Mouse (Mus musculus) forebrain, embryonic 16.5 days (tissue): ENCODE results near the gene Gpc6. TPM values are rescaled to one million over a fixed set of nuclear protein-coding genes. Genes with fewer than 3 reads are reported as not detected.

Source experiments
- ATAC-seq: fragments of 200-750 bp; cut with Nextera tagmentation; 2 replicates; pipeline ENCODE4 v1.8.0; 2017; ENCODE audit warnings: mild to moderate bottlenecking, moderate library complexity
- H3K27ac ChIP-seq: fragments of 300-500 bp; sonication (generic); 2 replicates; pipeline ENCODE4 v1.5.1; 2014; ENCODE audit warnings: low read length, control low read depth
- H3K27me3 ChIP-seq: fragments of 300-500 bp; sonication (generic); replicated peaks from 2 replicates; pipeline ENCODE4 v1.6.1; 2014; ENCODE audit warnings: low read length; ENCODE audit not compliant: control insufficient read depth, insufficient read depth
- H3K36me3 ChIP-seq: fragments of 300-500 bp; sonication (generic); 2 replicates; pipeline ENCODE4 v1.6.1; 2014; ENCODE audit not compliant: control insufficient read depth, insufficient read depth
- H3K4me1 ChIP-seq: fragments of 300-500 bp; sonication (generic); replicated peaks from 2 replicates; pipeline ENCODE4 v1.6.1; 2014; ENCODE audit warnings: low read length; ENCODE audit not compliant: control insufficient read depth, insufficient read depth
- H3K4me2 ChIP-seq: fragments of 300-500 bp; sonication (generic); 2 replicates; pipeline ENCODE4 v1.6.1; 2014; ENCODE audit warnings: mild to moderate bottlenecking, low read length, control low read depth
- H3K4me3 ChIP-seq: fragments of 300-500 bp; sonication (generic); replicated peaks from 2 replicates; pipeline ENCODE4 v1.5.1; 2014; ENCODE audit warnings: mild to moderate bottlenecking, low read length, control low read depth
- H3K9ac ChIP-seq: fragments of 300-500 bp; sonication (generic); replicated peaks from 2 replicates; pipeline ENCODE4 v1.6.1; 2014; ENCODE audit warnings: low read depth, low read length, control low read depth
- H3K9me3 ChIP-seq: fragments of 300-500 bp; sonication (generic); 2 replicates; pipeline ENCODE4 v1.6.1; 2016; ENCODE audit warnings: low read length; ENCODE audit not compliant: control insufficient read depth
- WGBS: fragments of 180-500 bp; shearing (Covaris S2); extraction: QIAGEN DNeasy Blood & Tissue Kit; methylation state at CpG from one replicate; pipeline ENCODE4 v1.1.7; 2014; 5-methylcytosine and 5-hydroxymethylcytosine counted together
- polyA plus RNA-seq: library from polyadenylated mRNA; unstranded; fragments of >200 nt; fragmentation: Nextera tagmentation; extraction: Ambion mirVana; gene quantifications from 2 replicates; pipeline ENCODE4 v1.2.1, GENCODE M21; 2015

The Gpc6 gene
- polyA plus RNA-seq, 1 experiment from 2014 or later: 18.2 TPM

GRCm38 (mm10) chr14:117714165-117714564 lies 789.0 kb downstream of the Gpc6 start:
- H3K36me3 ChIP-seq: no peaks in the 10 kb centered on the region
- no peak overlapping the region for H3K4me3 ChIP-seq
- H3K9ac ChIP-seq: no peak overlapping the region
- no peak overlapping the region for H3K27ac ChIP-seq
- peaks cover 4% of the 10 kb centered on the region for H3K4me1 ChIP-seq
- WGBS: 80% methylated on average over 8 of the region's 8 CpGs
- H3K27me3 ChIP-seq: no peaks in the 10 kb centered on the region
- no peak for ATAC-seq
- no peaks in the 10 kb centered on the region for H3K9me3 ChIP-seq
- H3K4me2 ChIP-seq: no peak overlapping the region

- Histone ChIP-seq H3K9ac (no peak overlapping the region), H3K4me3 (no peak overlapping the region), H3K27me3 (no peaks in the 10 kb centered on the region), H3K9me3 (no peaks in the 10 kb centered on the region), H3K27ac (no peak overlapping the region), H3K36me3 (no peaks in the 10 kb centered on the region), H3K4me2 (no peak overlapping the region), H3K4me1 (no peaks in the 10 kb centered on the region)
- 96% methylated on average over 3 of the region's 3 CpGs for WGBS
- no peak for ATAC-seq
Measured at GRCm38 (mm10) chr14:117716305-117716704, 791.2 kb downstream of the Gpc6 start.

- Histone ChIP-seq H3K4me1 (peaks cover 6% of the 10 kb centered on the region; the same call in 1 of the 2 replicates), H3K9me3 (no peaks in the 10 kb centered on the region), H3K27ac (no peak overlapping the region), H3K9ac (no peak overlapping the region), H3K27me3 (no peaks in the 10 kb centered on the region), H3K4me3 (no peak overlapping the region), H3K4me2 (no peak overlapping the region), H3K36me3 (no peaks in the 10 kb centered on the region)
- ATAC-seq: peak; percentile 75
- WGBS: 23% methylated on average over 2 of the region's 2 CpGs
Measured at GRCm38 (mm10) chr14:117728741-117729140, 803.6 kb downstream of the Gpc6 start.

GRCm38 (mm10) chr14:117755231-117755630 lies 830.1 kb downstream of the Gpc6 start:
- Histone ChIP-seq H3K27me3 (no peaks in the 10 kb centered on the region), H3K9ac (no peak overlapping the region), H3K9me3 (no peaks in the 10 kb centered on the region), H3K4me3 (no peak overlapping the region), H3K27ac (no peak overlapping the region), H3K36me3 (no peaks in the 10 kb centered on the region), H3K4me2 (no peak overlapping the region), H3K4me1 (peaks cover 3% of the 10 kb centered on the region; the same call in 1 of the 2 replicates)
- 91% methylated on average over 7 of the region's 7 CpGs for WGBS
- no peak for ATAC-seq

- Histone ChIP-seq H3K27ac (no peak overlapping the region), H3K4me1 (peaks cover 3% of the 10 kb centered on the region; the same call in 1 of the 2 replicates), H3K9me3 (no peaks in the 10 kb centered on the region), H3K9ac (no peak overlapping the region), H3K36me3 (no peaks in the 10 kb centered on the region), H3K4me3 (no peak overlapping the region), H3K4me2 (no peak overlapping the region), H3K27me3 (no peaks in the 10 kb centered on the region)
- no peak for ATAC-seq
- WGBS: 82% methylated on average over 7 of the region's 7 CpGs
Measured at GRCm38 (mm10) chr14:117756505-117756904, 831.4 kb downstream of the Gpc6 start.

- H3K4me3 ChIP-seq: no peak overlapping the region
- H3K36me3 ChIP-seq: no peaks in the 10 kb centered on the region
- H3K4me2 ChIP-seq: no peak overlapping the region
- WGBS: 49% methylated on average over 6 of the region's 6 CpGs
- no peaks in the 10 kb centered on the region for H3K9me3 ChIP-seq
- peaks cover 3% of the 10 kb centered on the region; the same call in 1 of the 2 replicates for H3K4me1 ChIP-seq
- no peak overlapping the region for H3K27ac ChIP-seq
- H3K9ac ChIP-seq: no peak overlapping the region
- no peak for ATAC-seq
- no peaks in the 10 kb centered on the region for H3K27me3 ChIP-seq
Measured at GRCm38 (mm10) chr14:117757790-117758358, 832.8 kb downstream of the Gpc6 start.

- Histone ChIP-seq H3K27me3 (no peaks in the 10 kb centered on the region), H3K27ac (no peak overlapping the region), H3K4me1 (peaks cover 3% of the 10 kb centered on the region; the same call in 1 of the 2 replicates), H3K9ac (no peak overlapping the region), H3K9me3 (no peaks in the 10 kb centered on the region), H3K4me3 (no peak overlapping the region), H3K36me3 (no peaks in the 10 kb centered on the region), H3K4me2 (no peak overlapping the region)
- 40% methylated on average over 4 of the region's 4 CpGs for WGBS
- ATAC-seq: no peak
Measured at GRCm38 (mm10) chr14:117760830-117761517, 835.9 kb downstream of the Gpc6 start.

- no peak overlapping the region for H3K4me2 ChIP-seq
- H3K9ac ChIP-seq: no peak overlapping the region
- ATAC-seq: no peak
- no peak overlapping the region for H3K27ac ChIP-seq
- no peak overlapping the region for H3K4me3 ChIP-seq
- no peaks in the 10 kb centered on the region for H3K36me3 ChIP-seq
- H3K9me3 ChIP-seq: no peaks in the 10 kb centered on the region
- peaks cover under 1% of the 10 kb centered on the region; the same call in 1 of the 2 replicates for H3K4me1 ChIP-seq
- no peaks in the 10 kb centered on the region for H3K27me3 ChIP-seq
- 79% methylated on average over 5 of the region's 5 CpGs for WGBS
Measured at GRCm38 (mm10) chr14:117762934-117763333, 837.8 kb downstream of the Gpc6 start.

GRCm38 (mm10) chr14:117767861-117768260 lies 842.7 kb downstream of the Gpc6 start:
- ATAC-seq: no peak
- Histone ChIP-seq H3K4me1 (no peaks in the 10 kb centered on the region), H3K9ac (no peak overlapping the region), H3K4me2 (no peak overlapping the region), H3K27me3 (no peaks in the 10 kb centered on the region), H3K4me3 (no peak overlapping the region), H3K27ac (no peak overlapping the region), H3K36me3 (no peaks in the 10 kb centered on the region), H3K9me3 (no peaks in the 10 kb centered on the region)
- 95% methylated on average over 4 of the region's 4 CpGs for WGBS
